In the genomic region with DNA sequence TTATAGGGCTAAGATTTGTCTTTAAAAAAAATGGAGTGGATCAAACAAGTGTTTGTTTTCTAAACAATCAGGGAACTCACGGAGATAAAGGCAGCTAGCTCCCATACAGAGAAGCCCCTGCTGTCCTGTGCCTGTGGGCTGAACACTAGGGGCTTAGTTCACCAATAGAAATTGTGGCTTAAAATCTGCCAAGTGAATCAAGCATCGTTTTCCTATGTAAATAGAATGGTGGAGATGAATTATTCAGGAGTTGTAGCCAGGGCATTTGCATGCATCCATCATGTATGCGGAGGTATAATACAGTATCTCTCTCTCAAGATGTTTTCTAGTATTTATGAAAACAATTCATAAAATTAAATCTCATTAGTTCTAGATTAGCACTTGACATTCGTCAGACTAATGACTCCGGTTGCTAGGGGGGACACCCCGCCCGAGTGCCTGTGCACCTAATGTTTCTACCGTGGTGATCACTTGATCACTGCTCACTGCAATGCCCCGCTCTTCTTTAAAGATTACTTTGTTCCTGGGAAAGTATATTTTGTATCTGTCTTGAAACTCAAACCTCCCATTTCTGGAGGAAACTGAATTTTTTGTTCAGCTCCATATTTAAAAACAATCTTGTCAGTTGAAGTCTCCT, we compare ENCODE assay signal across 24 mouse cellular contexts.
DNase-seq lines count a peak whose midpoint lies in the region; ATAC-seq and TF ChIP-seq lines count a peak whose summit lies in the region.
"Had no signal": no experiment of that assay in that cellular context is flagged by ENCODE, and none has a peak within 500 bp of the region (broad histone marks: within the 10 kb centered on the region; RNA-seq: fewer than 3 reads in every experiment).

No protein-coding gene starts in this region.

- H3K4me3 ChIP-seq in neural tube, embryonic 11.5 days (ENCODE audit: low read depth, low read length): no peak overlapping the region
- no peak overlapping the region for H3K4me3 ChIP-seq in neural tube, embryonic 15.5 days (replicated peaks)
- no peak overlapping the region for H3K4me3 ChIP-seq in forebrain, postnatal 0 days (ENCODE audit: low read depth, low read length)
- H3K4me3 ChIP-seq in hindbrain, postnatal 0 days (ENCODE audit: low read length): no peak overlapping the region
- H3K4me3 ChIP-seq in midbrain, postnatal 0 days (ENCODE audit: low read depth, low read length): no peak overlapping the region
- H3K4me3 ChIP-seq: heart, adult 2 months; heart, embryonic 13.5 days; left cerebral cortex, adult 2 months had no signal

- H3K4me2 ChIP-seq in neural tube, embryonic 11.5 days (ENCODE audit: low read depth): no peak overlapping the region
- no peak overlapping the region for H3K4me2 ChIP-seq in neural tube, embryonic 15.5 days
- no peak overlapping the region for H3K4me2 ChIP-seq in forebrain, postnatal 0 days (ENCODE audit: low read depth)
- H3K4me2 ChIP-seq in hindbrain, postnatal 0 days (ENCODE audit: low read depth, low read length): no peak overlapping the region
- no peak overlapping the region for H3K4me2 ChIP-seq in midbrain, postnatal 0 days (ENCODE audit: low read depth, low read length, poor library complexity, severe bottlenecking)
- H3K4me2 ChIP-seq: heart, embryonic 13.5 days; lung, embryonic 14.5 days had no signal

- WGBS in neural tube, embryonic 11.5 days: 61% methylated on average over 9 of the region's 9 CpGs
- 25% methylated on average over 9 of the region's 9 CpGs for WGBS in neural tube, embryonic 15.5 days
- 21% methylated on average over 9 of the region's 9 CpGs for WGBS in forebrain, postnatal 0 days
- WGBS in hindbrain, postnatal 0 days: 16% methylated on average over 9 of the region's 9 CpGs
- WGBS in midbrain, postnatal 0 days: 23% methylated on average over 9 of the region's 9 CpGs

- DNase-seq in neural tube, embryonic 11.5 days (ENCODE audit: low spot score): peak; percentile 42
- DNase-seq in forebrain, postnatal 0 days: peak; percentile 27
- peak; percentile 34 for DNase-seq in hindbrain, postnatal 0 days (ENCODE audit: low spot score)
- DNase-seq in midbrain, postnatal 0 days (ENCODE audit: low spot score): peak; percentile 35
- DNase-seq in cerebellum, adult 8-10 months: no peak
- DNase-seq in ovary, postnatal 14 days (ENCODE audit: low spot score): no peak
- DNase-seq in c-Kit-positive CD71-positive TER-119-positive erythroid progenitor cells, embryonic 14.5 days (ENCODE audit: low spot score): no peak
- DNase-seq: adrenal gland, adult 2 months; B cell, adult 2 months; cerebellum, adult 2 months; gastrocnemius, postnatal 25 days; heart, adult 2 months; kidney, adult 2 months; layer of hippocampus, adult 9-11 months; lung, embryonic 14.5 days had no signal

- H3K4me1 ChIP-seq in neural tube, embryonic 11.5 days (ENCODE audit: control insufficient read depth, insufficient read depth, low read length): no peaks in the 10 kb centered on the region
- H3K4me1 ChIP-seq in neural tube, embryonic 15.5 days: peaks cover 12% of the 10 kb centered on the region
- no peaks in the 10 kb centered on the region for H3K4me1 ChIP-seq in forebrain, postnatal 0 days (ENCODE audit: insufficient read depth)
- H3K4me1 ChIP-seq in hindbrain, postnatal 0 days (ENCODE audit: insufficient read depth, low read length): peaks cover 10% of the 10 kb centered on the region
- no peaks in the 10 kb centered on the region; the same call in 1 of the 2 replicates for H3K4me1 ChIP-seq in midbrain, postnatal 0 days (ENCODE audit: insufficient read depth, low read length)
- H3K4me1 ChIP-seq: heart, embryonic 13.5 days had no signal

- H3K9ac ChIP-seq in neural tube, embryonic 11.5 days (ENCODE audit: low read length): no peak overlapping the region
- H3K9ac ChIP-seq in neural tube, embryonic 15.5 days (replicated peaks): no peak overlapping the region
- H3K9ac ChIP-seq in forebrain, postnatal 0 days: no peak overlapping the region
- H3K9ac ChIP-seq in hindbrain, postnatal 0 days (replicated peaks; ENCODE audit: low read length): no peak overlapping the region
- no peak overlapping the region for H3K9ac ChIP-seq in midbrain, postnatal 0 days (replicated peaks; ENCODE audit: low read length, poor library complexity, severe bottlenecking)
- H3K9ac ChIP-seq: heart, embryonic 13.5 days; liver, embryonic 14.5 days; lung, embryonic 14.5 days had no signal

- H3K9me3 ChIP-seq in neural tube, embryonic 11.5 days (ENCODE audit: control insufficient read depth, low read length): no peaks in the 10 kb centered on the region
- H3K9me3 ChIP-seq in neural tube, embryonic 15.5 days (replicated peaks): no peaks in the 10 kb centered on the region
- no peaks in the 10 kb centered on the region for H3K9me3 ChIP-seq in forebrain, postnatal 0 days (ENCODE audit: low read length)
- H3K9me3 ChIP-seq in hindbrain, postnatal 0 days (ENCODE audit: low read length): no peaks in the 10 kb centered on the region
- H3K9me3 ChIP-seq in midbrain, postnatal 0 days (ENCODE audit: low read length): no peaks in the 10 kb centered on the region
- H3K9me3 ChIP-seq: heart, embryonic 13.5 days had no signal

- ATAC-seq in neural tube, embryonic 11.5 days (ENCODE audit: insufficient read depth, low FRiP score, low TSS enrichment): no peak; the same call in 1 of the 2 replicates
- ATAC-seq in neural tube, embryonic 15.5 days (ENCODE audit: low FRiP score): no peak
- no peak; the same call in 1 of the 2 replicates for ATAC-seq in forebrain, postnatal 0 days
- ATAC-seq in hindbrain, postnatal 0 days: no peak
- no peak for ATAC-seq in midbrain, postnatal 0 days (ENCODE audit: low FRiP score)
- ATAC-seq: inflammation-experienced regulatory T-cells, adult 6 months; Patski had no signal

- H3K36me3 ChIP-seq in neural tube, embryonic 11.5 days (ENCODE audit: control insufficient read depth, insufficient read depth, low read length): no peaks in the 10 kb centered on the region
- H3K36me3 ChIP-seq in neural tube, embryonic 15.5 days: no peaks in the 10 kb centered on the region
- no peaks in the 10 kb centered on the region for H3K36me3 ChIP-seq in forebrain, postnatal 0 days (ENCODE audit: insufficient read depth)
- H3K36me3 ChIP-seq in hindbrain, postnatal 0 days (ENCODE audit: insufficient read depth, low read length): no peaks in the 10 kb centered on the region
- H3K36me3 ChIP-seq in midbrain, postnatal 0 days (ENCODE audit: insufficient read depth, low read length): no peaks in the 10 kb centered on the region
- H3K36me3 ChIP-seq: G1E; heart, embryonic 13.5 days had no signal

- TF ChIP-seq CTCF in forebrain, postnatal 0 days (IDR thresholded peaks at IDR 0.05; ENCODE audit: low read depth): peak; percentile 8; the same call in 1 of the 2 replicates
- TF ChIP-seq CTCF in hindbrain, postnatal 0 days (IDR thresholded peaks at IDR 0.05; ENCODE audit: low read depth): no peak
- TF ChIP-seq CTCF in midbrain, postnatal 0 days (IDR thresholded peaks at IDR 0.05): no peak

- H3K27me3 ChIP-seq in neural tube, embryonic 11.5 days (ENCODE audit: control insufficient read depth, insufficient read depth, low read length): no peaks in the 10 kb centered on the region
- no peaks in the 10 kb centered on the region for H3K27me3 ChIP-seq in neural tube, embryonic 15.5 days (replicated peaks)
- H3K27me3 ChIP-seq in forebrain, postnatal 0 days (ENCODE audit: insufficient read depth, low read length): no peaks in the 10 kb centered on the region
- H3K27me3 ChIP-seq in hindbrain, postnatal 0 days (ENCODE audit: insufficient read depth, low read length): no peaks in the 10 kb centered on the region; the same call in 1 of the 2 replicates
- H3K27me3 ChIP-seq in midbrain, postnatal 0 days (ENCODE audit: insufficient read depth, low read length): no peaks in the 10 kb centered on the region
- H3K27me3 ChIP-seq: heart, embryonic 13.5 days; Patski had no signal

- no peak overlapping the region for H3K27ac ChIP-seq in neural tube, embryonic 11.5 days (ENCODE audit: low read depth, low read length)
- no peak overlapping the region for H3K27ac ChIP-seq in neural tube, embryonic 15.5 days (replicated peaks)
- no peak overlapping the region for H3K27ac ChIP-seq in forebrain, postnatal 0 days (ENCODE audit: low read depth, low read length)
- H3K27ac ChIP-seq in hindbrain, postnatal 0 days: no peak overlapping the region
- H3K27ac ChIP-seq in midbrain, postnatal 0 days (ENCODE audit: low read depth, low read length): no peak overlapping the region
- H3K27ac ChIP-seq: heart, adult 2 months; heart, embryonic 13.5 days; kidney, postnatal 0 days; left cerebral cortex, adult 2 months; liver, embryonic 14.5 days; stomach, postnatal 0 days had no signal

Comparison
In these comparisons a context has a peak if more than half of its experiments do, and no peak if none do; other contexts are left out.
1. DNase-seq: peak in neural tube, embryonic 11.5 days (single experiment), forebrain, postnatal 0 days (single experiment), hindbrain, postnatal 0 days (single experiment) and midbrain, postnatal 0 days (single experiment); none in cerebellum, adult 8-10 months (single experiment), ovary, postnatal 14 days (single experiment) and c-Kit-positive CD71-positive TER-119-positive erythroid progenitor cells, embryonic 14.5 days (single experiment).